Mouse (Mus musculus) stomach, postnatal 0 days (tissue): ENCODE results near the gene Arhgap10.

Source experiments
- CTCF ChIP-seq: IDR thresholded peaks from 2 replicates; pipeline ENCODE4 v1.5.1; 2016; ENCODE audit warnings: antibody characterized with exemption, low read depth, mild to moderate bottlenecking, moderate library complexity
- EP300 ChIP-seq: optimal IDR thresholded peaks from 2 replicates; pipeline ENCODE3; 2016; ENCODE audit warnings: antibody characterized with exemption

- no peak for TF ChIP-seq EP300
- no peak for TF ChIP-seq CTCF
Measured at GRCm38 (mm10) chr8:77341329-77341728, 176.4 kb downstream of the Arhgap10 start.
